18 mouse cellular contexts compared by ENCODE assay signal in the genomic region with DNA sequence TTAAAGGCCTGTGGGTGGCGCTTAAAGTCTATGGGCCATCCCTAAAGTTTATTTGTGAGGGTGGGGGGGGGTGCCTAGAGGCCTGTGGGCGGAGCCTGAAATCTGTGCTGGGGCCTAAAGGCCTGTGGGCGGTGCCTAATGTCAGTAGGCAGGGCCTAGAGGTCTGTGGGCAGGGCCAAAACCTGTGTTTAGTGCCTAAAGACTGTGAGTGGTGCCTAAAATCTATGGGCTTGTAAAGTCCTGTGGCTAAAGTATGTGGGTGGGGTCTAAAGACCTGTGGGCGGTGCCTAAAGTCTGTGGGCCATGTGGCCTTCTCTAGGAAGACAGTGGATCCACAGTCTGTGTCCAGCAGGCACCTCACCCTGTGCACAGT.
"Had no signal": no experiment of that assay in that cellular context is flagged by ENCODE, and none has a peak within 500 bp of the region (broad histone marks: within the 10 kb centered on the region; RNA-seq: fewer than 3 reads in every experiment).

No protein-coding gene starts in this region.

- H3K27me3 ChIP-seq: kidney, embryonic 15.5 days; limb, embryonic 12.5 days; limb, embryonic 15.5 days; liver, embryonic 15.5 days; lung, embryonic 15.5 days; neural tube, embryonic 12.5 days; neural tube, embryonic 15.5 days had no signal

- DNase-seq: kidney, adult 11 months; kidney, adult 8-10 months; kidney, postnatal 10 days; kidney, postnatal 36 days; left cerebral cortex, postnatal 4 days; lung, adult 18-20 months; lung, postnatal 4 days; midbrain, embryonic 14.5 days; right cerebral cortex, adult 18-20 months; thymus, adult 18-20 months; thymus, postnatal 25 days had no signal

- H3K4me3 ChIP-seq: kidney, embryonic 15.5 days; limb, embryonic 12.5 days; limb, embryonic 15.5 days; liver, embryonic 15.5 days; lung, embryonic 15.5 days; neural tube, embryonic 12.5 days; neural tube, embryonic 15.5 days had no signal

- H3K9me3 ChIP-seq: kidney, embryonic 15.5 days; limb, embryonic 15.5 days; liver, embryonic 15.5 days; lung, embryonic 15.5 days; neural tube, embryonic 12.5 days; neural tube, embryonic 15.5 days had no signal

- H3K4me1 ChIP-seq: kidney, embryonic 15.5 days; limb, embryonic 12.5 days; limb, embryonic 15.5 days; liver, embryonic 15.5 days; lung, embryonic 15.5 days; neural tube, embryonic 12.5 days; neural tube, embryonic 15.5 days had no signal
